ENCODE assay signal across 7 mouse cellular contexts in the genomic region with DNA sequence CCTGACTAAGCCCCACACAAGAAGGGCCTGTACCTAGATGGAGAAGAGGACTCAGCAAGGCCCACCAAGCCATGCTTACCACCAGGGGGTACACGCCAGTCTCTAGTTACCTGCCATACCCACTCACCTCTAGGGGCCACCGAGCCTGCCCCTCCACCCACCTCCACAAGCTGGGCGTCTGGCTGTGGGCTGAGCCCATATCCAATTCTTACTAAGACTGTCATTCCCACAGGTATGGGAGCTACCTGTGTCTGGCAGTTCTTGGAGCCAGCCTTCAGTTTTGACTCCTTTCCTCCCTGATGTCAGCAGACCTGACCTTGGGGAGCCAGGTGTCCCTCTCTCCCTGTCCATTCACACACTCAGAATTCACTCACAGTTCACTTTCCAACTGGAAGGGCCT. TPM values are rescaled to one million over a fixed set of nuclear protein-coding genes. Genes with fewer than 3 reads are reported as not detected.
DNase-seq lines count a peak whose midpoint lies in the region; ATAC-seq and TF ChIP-seq lines count a peak whose summit lies in the region.

No protein-coding gene starts in this region.

- ATAC-seq in lung, postnatal 0 days, result no peak
- ATAC-seq in heart, embryonic 16.5 days (replicated peaks; ENCODE audit: extremely low read depth, insufficient read depth, low FRiP score), result no peak
- no peak for ATAC-seq in liver, embryonic 13.5 days (ENCODE audit: low read depth)

- no peak for DNase-seq in lung, postnatal 0 days (ENCODE audit: low spot score)
- no peak for DNase-seq in lung, postnatal 36 days
- DNase-seq in liver, embryonic 13.5 days, result no peak
- DNase-seq in urinary bladder, adult 2 months (ENCODE audit: low spot score), result no peak
- DNase-seq in frontal cortex, adult 2 months (ENCODE audit: extremely low spot score in 1 of 2, low spot score in 1 of 2), result no peak
- no peak for DNase-seq in adipocyte (ENCODE audit: low spot score)

- WGBS in lung, postnatal 0 days, result 66% methylated on average over 3 of the region's 3 CpGs
- WGBS in heart, embryonic 16.5 days, result 64% methylated on average over 3 of the region's 3 CpGs
- 67% methylated on average over 3 of the region's 3 CpGs for WGBS in liver, embryonic 13.5 days (ENCODE audit: insufficient replicate concordance)

- H3K4me1 ChIP-seq in lung, postnatal 0 days (ENCODE audit: insufficient read depth, low read depth, low read length), result peaks cover 25% of the 10 kb centered on the region
- peaks cover 36% of the 10 kb centered on the region for H3K4me1 ChIP-seq in heart, embryonic 16.5 days (ENCODE audit: control insufficient read depth, insufficient read depth, low read length)
- peaks cover 49% of the 10 kb centered on the region for H3K4me1 ChIP-seq in liver, embryonic 13.5 days (replicated peaks)

- peak overlapping the region; percentile 64 for H3K4me3 ChIP-seq in lung, postnatal 0 days (ENCODE audit: low read depth, low read length)
- peak overlapping the region; percentile 83 for H3K4me3 ChIP-seq in heart, embryonic 16.5 days (ENCODE audit: low read length)
- peak overlapping the region; percentile 61; the same call in 1 of the 2 replicates for H3K4me3 ChIP-seq in liver, embryonic 13.5 days (replicated peaks)

- H3K27me3 ChIP-seq in lung, postnatal 0 days (replicated peaks; ENCODE audit: insufficient read depth, low read length), result no peaks in the 10 kb centered on the region
- H3K27me3 ChIP-seq in heart, embryonic 16.5 days (ENCODE audit: control insufficient read depth, insufficient read depth, low read length), result no peaks in the 10 kb centered on the region
- no peaks in the 10 kb centered on the region for H3K27me3 ChIP-seq in liver, embryonic 13.5 days

- 0 out of 2 replicates have a peak overlapping the region, but pooled peaks have one; percentile 70 for H3K9ac ChIP-seq in lung, postnatal 0 days (replicated peaks; ENCODE audit: low read depth)
- peak overlapping the region; percentile 89 for H3K9ac ChIP-seq in heart, embryonic 16.5 days (ENCODE audit: low read length)
- H3K9ac ChIP-seq in liver, embryonic 13.5 days, result peak overlapping the region; percentile 68; the same call in 1 of the 2 replicates

- H3K36me3 ChIP-seq in lung, postnatal 0 days (ENCODE audit: insufficient read depth, low read length), result peaks cover 3% of the 10 kb centered on the region; the same call in 1 of the 2 replicates
- peaks cover 13% of the 10 kb centered on the region for H3K36me3 ChIP-seq in heart, embryonic 16.5 days (ENCODE audit: control insufficient read depth, insufficient read depth)
- H3K36me3 ChIP-seq in liver, embryonic 13.5 days, result peaks cover 5% of the 10 kb centered on the region; the same call in 1 of the 2 replicates

- no peaks in the 10 kb centered on the region for H3K9me3 ChIP-seq in lung, postnatal 0 days (ENCODE audit: low read length)
- no peaks in the 10 kb centered on the region for H3K9me3 ChIP-seq in heart, embryonic 16.5 days (replicated peaks; ENCODE audit: control insufficient read depth, low read length)
- no peaks in the 10 kb centered on the region for H3K9me3 ChIP-seq in liver, embryonic 13.5 days (replicated peaks)

- no peak overlapping the region; the same call in 1 of the 2 replicates for H3K27ac ChIP-seq in lung, postnatal 0 days (ENCODE audit: low read length)
- no peak overlapping the region for H3K27ac ChIP-seq in heart, embryonic 16.5 days (ENCODE audit: low read length)
- H3K27ac ChIP-seq in liver, embryonic 13.5 days, result no peak overlapping the region

- TF ChIP-seq CTCF in lung, postnatal 0 days (IDR thresholded peaks at IDR 0.05), result peak; percentile 30

- H3K4me2 ChIP-seq in lung, postnatal 0 days (replicated peaks; ENCODE audit: low read depth, low read length), result peak overlapping the region; percentile 82
- peak overlapping the region; percentile 70 for H3K4me2 ChIP-seq in heart, embryonic 16.5 days (ENCODE audit: low read depth, low read length)
- H3K4me2 ChIP-seq in liver, embryonic 13.5 days, result peak overlapping the region; percentile 71

- no peak for TF ChIP-seq EP300 in lung, postnatal 0 days (IDR thresholded peaks at IDR 0.05)

RNA-seq across cellular contexts. Expression of gene Smtn, which starts 2.7 kb away (rescaled TPM):
- polyA plus RNA-seq in lung, postnatal 0 days (2015; fragmentation: Nextera tagmentation; extraction: Ambion mirVana), result 47.6 and 51.1 TPM in 2 replicates
- polyA plus RNA-seq in heart, embryonic 16.5 days (2015; fragmentation: Nextera tagmentation; extraction: Ambion mirVana), result 93.9 and 104 TPM in 2 replicates
- polyA plus RNA-seq in liver, embryonic 13.5 days (2015; fragmentation: Nextera tagmentation; extraction: Ambion mirVana), result 10.5 and 12.0 TPM in 2 replicates
- polyA plus RNA-seq in urinary bladder, adult 2 months (2012; rRNA removed), result 371 and 680 TPM in 2 replicates
- 6.8 and 7.2 TPM in 2 replicates for polyA plus RNA-seq in frontal cortex, adult 2 months (2012; rRNA removed)

RNA-seq across cellular contexts. Expression of gene Selenom, which starts 23.2 kb away (rescaled TPM):
- 60.8 and 62.8 TPM in 2 replicates for polyA plus RNA-seq in lung, postnatal 0 days (2015; fragmentation: Nextera tagmentation; extraction: Ambion mirVana)
- polyA plus RNA-seq in heart, embryonic 16.5 days (2015; fragmentation: Nextera tagmentation; extraction: Ambion mirVana), result 119 and 126 TPM in 2 replicates
- polyA plus RNA-seq in liver, embryonic 13.5 days (2015; fragmentation: Nextera tagmentation; extraction: Ambion mirVana), result 12.2 and 12.5 TPM in 2 replicates
- polyA plus RNA-seq in urinary bladder, adult 2 months (2012; rRNA removed), result 321 and 348 TPM in 2 replicates
- polyA plus RNA-seq in frontal cortex, adult 2 months (2012; rRNA removed), result 344 and 400 TPM in 2 replicates

RNA-seq across cellular contexts. Expression of gene Inpp5j, which starts 33.1 kb away (rescaled TPM):
- polyA plus RNA-seq in lung, postnatal 0 days (2015; fragmentation: Nextera tagmentation; extraction: Ambion mirVana), result 0.44 and 0.58 TPM in 2 replicates
- 10.9 and 12.1 TPM in 2 replicates for polyA plus RNA-seq in heart, embryonic 16.5 days (2015; fragmentation: Nextera tagmentation; extraction: Ambion mirVana)
- 0.15 and 0.18 TPM in 2 replicates for polyA plus RNA-seq in liver, embryonic 13.5 days (2015; fragmentation: Nextera tagmentation; extraction: Ambion mirVana)
- polyA plus RNA-seq in urinary bladder, adult 2 months (2012; rRNA removed), result 0.70 and 1.5 TPM in 2 replicates
- 147 and 157 TPM in 2 replicates for polyA plus RNA-seq in frontal cortex, adult 2 months (2012; rRNA removed)

RNA-seq across cellular contexts. Expression of gene Pla2g3, which starts 49.6 kb away (rescaled TPM):
- polyA plus RNA-seq in lung, postnatal 0 days (2015; fragmentation: Nextera tagmentation; extraction: Ambion mirVana), result 0.29 and 0.30 TPM in 2 replicates
- polyA plus RNA-seq in heart, embryonic 16.5 days (2015; fragmentation: Nextera tagmentation; extraction: Ambion mirVana), result 0.20 and 0.22 TPM in 2 replicates
- polyA plus RNA-seq in liver, embryonic 13.5 days (2015; fragmentation: Nextera tagmentation; extraction: Ambion mirVana), result 0.05 TPM in 2 replicates
- 0.66 and 0.74 TPM in 2 replicates for polyA plus RNA-seq in urinary bladder, adult 2 months (2012; rRNA removed)
- polyA plus RNA-seq in frontal cortex, adult 2 months (2012; rRNA removed), result 3.1 TPM in 2 replicates

Comparison
In these comparisons a context has a peak if more than half of its experiments do, and no peak if none do; other contexts are left out.
1. RNA of gene Inpp5j, which starts 33.1 kb away (polyA plus RNA-seq): 147 to 157 TPM in frontal cortex, adult 2 months; 10.9 to 12.1 TPM in heart, embryonic 16.5 days, 0.70 to 1.5 TPM in urinary bladder, adult 2 months, 0.44 to 0.58 TPM in lung, postnatal 0 days and 0.15 to 0.18 TPM in liver, embryonic 13.5 days; every median in the first group is over 10 times any median in the second.
2. Peak in every context shown above with its lines, with median percentiles within 50 percentile points of each other: H3K4me2 ChIP-seq, H3K4me3 ChIP-seq and H3K9ac ChIP-seq.